Mouse (Mus musculus) hindbrain, embryonic 11.5 days (tissue): Measurements from ENCODE around the gene Sergef. TPM values are rescaled to one million over a fixed set of nuclear protein-coding genes. Genes with fewer than 3 reads are reported as not detected.

Experiments
- ATAC-seq: fragments of 200-750 bp; cut with Nextera tagmentation; 2 replicates; pipeline ENCODE4 v1.8.0; 2017; ENCODE audit warnings: mild to moderate bottlenecking, moderate TSS enrichment, moderate library complexity; ENCODE audit not compliant: low FRiP score
- DNase-seq: peaks from one replicate; pipeline ENCODE4 v3.0.0-alpha.2; 2015; ENCODE audit warnings: low spot score
- H3K27ac ChIP-seq: fragments of 300-500 bp; sonication (generic); 2 replicates; pipeline ENCODE4 v1.5.1; 2014; ENCODE audit warnings: mild to moderate bottlenecking, low read depth, low read length
- H3K27me3 ChIP-seq: fragments of 300-500 bp; sonication (generic); 2 replicates; pipeline ENCODE4 v1.6.1; 2014; ENCODE audit warnings: mild to moderate bottlenecking, low read length, moderate library complexity, mixed read lengths; ENCODE audit not compliant: control insufficient read depth, insufficient read depth
- H3K36me3 ChIP-seq: fragments of 300-500 bp; sonication (generic); 2 replicates; pipeline ENCODE4 v1.6.1; 2014; ENCODE audit warnings: mild to moderate bottlenecking, low read length, moderate library complexity, mixed read lengths; ENCODE audit not compliant: control insufficient read depth, insufficient read depth
- H3K4me1 ChIP-seq: fragments of 300-500 bp; sonication (generic); replicated peaks from 2 replicates; pipeline ENCODE4 v1.6.1; 2014; ENCODE audit warnings: low read length, mixed read lengths; ENCODE audit not compliant: control insufficient read depth, insufficient read depth
- H3K4me2 ChIP-seq: fragments of 300-500 bp; sonication (generic); replicated peaks from 2 replicates; pipeline ENCODE4 v1.6.1; 2014; ENCODE audit warnings: mild to moderate bottlenecking, low read depth, low read length
- H3K4me3 ChIP-seq: fragments of 300-500 bp; sonication (generic); 2 replicates; pipeline ENCODE4 v1.5.1; 2014; ENCODE audit warnings: low read depth, low read length
- H3K9ac ChIP-seq: fragments of 300-500 bp; sonication (generic); 2 replicates; pipeline ENCODE4 v1.6.1; 2014; ENCODE audit warnings: low read depth, low read length
- H3K9me3 ChIP-seq: fragments of 300-500 bp; sonication (generic); 2 replicates; pipeline ENCODE4 v1.6.1; 2016; ENCODE audit warnings: low read length; ENCODE audit not compliant: control insufficient read depth
- WGBS: fragments of 180-500 bp; shearing (Covaris S2); extraction: QIAGEN DNeasy Blood & Tissue Kit; methylation state at CpG from one replicate; pipeline ENCODE4 v1.1.7; 2014; 5-methylcytosine and 5-hydroxymethylcytosine counted together
- polyA plus RNA-seq: library from polyadenylated mRNA; unstranded; fragments of >200 nt; fragmentation: Nextera tagmentation; extraction: Ambion mirVana; gene quantifications from 2 replicates; pipeline ENCODE4 v1.2.1, GENCODE M21; 2014

Gene Sergef
- polyA plus RNA-seq, 1 experiment from 2014 or later, result 16.0 TPM

DNA sequence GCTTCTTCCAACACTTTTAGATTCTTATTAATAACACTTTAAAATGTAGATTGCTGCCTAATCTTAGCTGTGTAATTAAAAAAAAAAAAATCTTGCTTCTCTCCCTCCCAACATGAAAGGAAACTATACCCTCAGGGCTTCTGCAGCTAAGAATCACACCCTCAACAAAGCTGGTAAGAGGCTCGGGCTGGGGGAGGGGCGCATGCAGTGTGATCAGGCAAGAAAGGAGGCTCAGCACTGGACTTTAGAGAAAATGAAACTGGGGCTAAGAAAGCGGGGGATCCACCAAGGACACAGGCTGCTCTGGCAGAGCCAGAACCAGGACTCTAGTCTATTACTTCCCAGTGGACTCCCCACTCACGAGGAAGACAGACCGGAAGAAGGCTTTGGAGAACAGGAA lies 38.5 kb downstream of the Sergef start:
- WGBS, result 63% methylated on average over 5 of the region's 5 CpGs
- no peak overlapping the region for H3K9ac ChIP-seq
- H3K36me3 ChIP-seq, result no peaks in the 10 kb centered on the region
- no peaks in the 10 kb centered on the region for H3K27me3 ChIP-seq
- ATAC-seq, result no peak
- no peak overlapping the region for H3K4me3 ChIP-seq
- H3K4me2 ChIP-seq, result no peak overlapping the region
- H3K27ac ChIP-seq, result no peak overlapping the region
- 0 out of 2 replicates have a peak, but pooled peaks cover 2% of the 10 kb centered on the region for H3K4me1 ChIP-seq
- peak; percentile 42 for DNase-seq
- no peaks in the 10 kb centered on the region for H3K9me3 ChIP-seq

- no peak overlapping the region for H3K9ac ChIP-seq
- H3K27me3 ChIP-seq, result no peaks in the 10 kb centered on the region
- WGBS, result 82% methylated on average over 2 of the region's 2 CpGs
- H3K4me2 ChIP-seq, result no peak overlapping the region
- no peak for ATAC-seq
- H3K9me3 ChIP-seq, result no peaks in the 10 kb centered on the region
- no peaks in the 10 kb centered on the region for H3K4me1 ChIP-seq
- H3K36me3 ChIP-seq, result no peaks in the 10 kb centered on the region
- no peak overlapping the region for H3K4me3 ChIP-seq
- DNase-seq, result no peak
- H3K27ac ChIP-seq, result no peak overlapping the region
These were observed 42.6 kb downstream of the Sergef start for GRCm38 (mm10) chr7:46597006-46597405.

DNA sequence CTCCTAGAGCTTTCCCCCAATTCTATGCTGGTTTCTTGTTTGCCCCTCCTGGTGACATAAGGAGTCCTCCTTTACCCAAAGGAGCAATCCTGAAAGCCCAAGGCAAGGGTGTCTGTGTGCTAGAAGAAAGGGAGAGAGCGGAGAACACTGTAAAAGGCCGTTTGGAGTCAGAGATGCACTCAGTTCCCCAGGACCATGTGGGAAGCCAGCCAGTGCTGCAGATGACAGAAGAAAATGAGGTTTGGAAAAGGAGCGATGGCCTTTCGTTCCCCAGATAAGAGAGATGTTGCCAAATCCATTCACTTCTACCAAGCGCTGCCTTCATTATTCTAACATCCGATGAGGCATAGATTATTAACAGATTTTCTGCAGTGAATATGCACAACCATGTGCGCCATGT lies 48.1 kb downstream of the Sergef start:
- ATAC-seq (no peak), DNase-seq (no peak)
- no peak overlapping the region for H3K9ac ChIP-seq
- no peaks in the 10 kb centered on the region for H3K27me3 ChIP-seq
- no peak overlapping the region for H3K4me2 ChIP-seq
- no peak overlapping the region for H3K4me3 ChIP-seq
- H3K36me3 ChIP-seq, result no peaks in the 10 kb centered on the region
- H3K4me1 ChIP-seq, result no peaks in the 10 kb centered on the region
- no peaks in the 10 kb centered on the region for H3K9me3 ChIP-seq
- 93% methylated on average over 7 of the region's 7 CpGs for WGBS
- no peak overlapping the region for H3K27ac ChIP-seq

- Histone ChIP-seq H3K9me3 (no peaks in the 10 kb centered on the region), H3K27me3 (no peaks in the 10 kb centered on the region), H3K9ac (no peak overlapping the region), H3K4me3 (no peak overlapping the region), H3K36me3 (no peaks in the 10 kb centered on the region), H3K27ac (no peak overlapping the region), H3K4me1 (no peaks in the 10 kb centered on the region), H3K4me2 (no peak overlapping the region)
- 94% methylated on average over 12 of the region's 12 CpGs for WGBS
- DNase-seq, result no peak
- ATAC-seq, result no peak
These were observed 50.4 kb downstream of the Sergef start for GRCm38 (mm10) chr7:46589181-46589580.

DNA sequence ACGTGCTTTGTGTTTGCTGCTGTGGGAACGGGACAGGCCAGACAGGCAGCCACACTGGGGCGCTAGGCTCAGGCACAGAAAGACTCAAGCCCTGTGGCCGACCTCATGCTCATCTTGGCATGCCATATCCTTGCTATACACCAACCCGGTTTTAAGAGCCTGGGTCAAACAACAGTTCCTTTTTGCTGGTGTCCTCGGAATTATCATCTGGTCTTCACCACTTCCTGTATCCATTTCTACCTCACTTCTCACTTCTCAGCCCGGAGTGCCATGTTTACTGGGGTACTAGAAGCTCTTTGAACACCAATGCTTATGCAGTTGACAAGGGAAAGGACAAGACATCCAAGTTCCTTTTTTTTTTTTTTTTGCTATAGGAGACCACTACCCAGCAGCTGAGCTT lies 51.6 kb downstream of the Sergef start:
- Histone ChIP-seq H3K9ac (no peak overlapping the region), H3K36me3 (no peaks in the 10 kb centered on the region), H3K4me3 (no peak overlapping the region), H3K27ac (no peak overlapping the region), H3K9me3 (no peaks in the 10 kb centered on the region), H3K4me2 (no peak overlapping the region), H3K4me1 (no peaks in the 10 kb centered on the region), H3K27me3 (no peaks in the 10 kb centered on the region)
- 83% methylated on average over 7 of the region's 7 CpGs for WGBS
- no peak for DNase-seq
- no peak for ATAC-seq

- Histone ChIP-seq H3K4me3 (no peak overlapping the region), H3K9me3 (no peaks in the 10 kb centered on the region), H3K36me3 (no peaks in the 10 kb centered on the region), H3K27me3 (no peaks in the 10 kb centered on the region), H3K9ac (no peak overlapping the region), H3K4me2 (no peak overlapping the region), H3K27ac (no peak overlapping the region), H3K4me1 (no peaks in the 10 kb centered on the region)
- ATAC-seq (no peak), DNase-seq (no peak)
- WGBS, result 79% methylated on average over 17 of the region's 17 CpGs
These were observed 52.1 kb downstream of the Sergef start for GRCm38 (mm10) chr7:46587466-46587865.

- Histone ChIP-seq H3K4me1 (no peaks in the 10 kb centered on the region), H3K9ac (no peak overlapping the region), H3K4me2 (no peak overlapping the region), H3K36me3 (no peaks in the 10 kb centered on the region), H3K27me3 (no peaks in the 10 kb centered on the region), H3K4me3 (no peak overlapping the region), H3K27ac (no peak overlapping the region), H3K9me3 (no peaks in the 10 kb centered on the region)
- WGBS, result 90% methylated on average over 10 of the region's 10 CpGs
- ATAC-seq, result no peak
- no peak for DNase-seq
These were observed 52.9 kb downstream of the Sergef start for GRCm38 (mm10) chr7:46586621-46587216.

DNA sequence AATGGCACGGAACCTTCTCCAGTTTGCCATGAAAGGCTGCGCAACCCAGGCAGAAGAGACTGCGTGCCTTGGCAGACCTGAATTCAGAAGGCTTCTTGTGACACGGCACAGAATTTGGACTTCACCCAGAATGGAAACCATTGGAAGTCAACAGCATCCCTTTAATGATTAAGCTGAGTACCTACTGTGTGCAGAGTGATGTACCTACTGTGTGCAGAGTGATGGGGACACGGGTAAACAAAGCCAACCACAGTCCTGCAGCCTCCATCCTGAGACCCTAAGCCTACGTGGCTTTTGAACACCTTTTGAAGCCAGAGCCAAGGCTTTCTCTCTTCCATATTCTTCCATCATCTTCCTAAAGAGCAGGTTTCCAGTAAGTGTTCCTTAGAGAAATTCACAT lies 56.9 kb downstream of the Sergef start:
- DNase-seq (no peak), ATAC-seq (no peak)
- H3K27me3 ChIP-seq, result no peaks in the 10 kb centered on the region
- no peaks in the 10 kb centered on the region for H3K9me3 ChIP-seq
- no peak overlapping the region for H3K27ac ChIP-seq
- H3K4me2 ChIP-seq, result no peak overlapping the region
- H3K36me3 ChIP-seq, result no peaks in the 10 kb centered on the region
- no peaks in the 10 kb centered on the region for H3K4me1 ChIP-seq
- 93% methylated on average over 6 of the region's 6 CpGs for WGBS
- H3K4me3 ChIP-seq, result no peak overlapping the region
- H3K9ac ChIP-seq, result no peak overlapping the region

DNA sequence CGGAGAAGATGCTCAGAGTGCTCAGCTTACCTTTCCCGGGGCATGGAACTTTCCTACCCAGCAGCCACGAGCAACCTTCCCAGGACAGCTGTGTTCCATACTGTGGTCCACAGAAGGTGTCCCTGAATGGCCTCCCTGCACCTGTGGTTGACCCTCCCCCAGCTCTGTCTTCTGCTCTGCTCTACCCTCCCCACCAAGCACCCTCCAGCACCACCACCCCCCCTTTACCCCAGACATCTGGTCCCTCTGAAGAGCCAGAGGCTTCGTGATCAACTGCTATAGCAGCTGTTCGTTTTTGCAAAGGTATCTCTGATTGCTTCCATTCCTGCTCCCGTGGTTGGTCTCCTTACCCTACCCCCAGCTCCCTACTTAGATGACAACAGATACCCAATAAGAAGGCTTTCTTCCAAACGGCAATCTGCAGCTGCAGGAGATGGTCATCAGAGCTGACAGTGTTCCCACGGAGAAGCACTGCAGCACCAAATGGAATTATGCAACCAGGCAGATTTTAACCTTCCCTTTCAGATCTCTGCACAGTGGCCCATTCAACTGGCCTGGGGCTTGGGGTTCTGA lies 58.2 kb downstream of the Sergef start:
- Histone ChIP-seq H3K36me3 (no peaks in the 10 kb centered on the region), H3K9ac (no peak overlapping the region), H3K4me1 (no peaks in the 10 kb centered on the region), H3K4me3 (no peak overlapping the region), H3K27ac (no peak overlapping the region), H3K9me3 (no peaks in the 10 kb centered on the region), H3K27me3 (no peaks in the 10 kb centered on the region), H3K4me2 (no peak overlapping the region)
- 80% methylated on average over 8 of the region's 8 CpGs for WGBS
- ATAC-seq (no peak), DNase-seq (no peak)
